Mouse (Mus musculus) thymus, adult 2 months (tissue): ENCODE results near the gene Sik3. TPM values are rescaled to one million over a fixed set of nuclear protein-coding genes. Genes with fewer than 3 reads are reported as not detected.

Source experiments
- DNase-seq: peaks from one replicate; pipeline ENCODE4 v3.0.0; 2021
- H3K27ac ChIP-seq: fragments of 200-500 bp; 2 replicates; pipeline ENCODE4 v1.5.1; 2012; ENCODE audit warnings: low read length, control low read depth; ENCODE audit not compliant: control insufficient read depth, insufficient read depth
- H3K27me3 ChIP-seq: fragments of 200-500 bp; 2 replicates; pipeline ENCODE4 v1.6.1; 2012; ENCODE audit warnings: mild to moderate bottlenecking, low read length, moderate library complexity, mixed read lengths; ENCODE audit not compliant: control insufficient read depth, insufficient read depth
- H3K36me3 ChIP-seq: fragments of 200-500 bp; 2 replicates; pipeline ENCODE4 v1.6.1; 2012; ENCODE audit warnings: mild to moderate bottlenecking, low read length, moderate library complexity; ENCODE audit not compliant: control insufficient read depth, insufficient read depth
- H3K4me1 ChIP-seq: fragments of 200-500 bp; replicated peaks from 2 replicates; pipeline ENCODE4 v1.6.1; 2012; ENCODE audit warnings: low read length; ENCODE audit not compliant: control insufficient read depth, insufficient read depth
- H3K4me3 ChIP-seq: fragments of 200-500 bp; 2 replicates; pipeline ENCODE4 v1.5.1; 2012; ENCODE audit warnings: mild to moderate bottlenecking, low read length, control low read depth, moderate library complexity; ENCODE audit not compliant: control insufficient read depth, insufficient read depth
- CTCF ChIP-seq: fragments of 200-500 bp; IDR thresholded peaks from 2 replicates; pipeline ENCODE4 v1.5.1; 2012; ENCODE audit warnings: mild to moderate bottlenecking, control low read depth, low read length, moderate library complexity, borderline replicate concordance; ENCODE audit not compliant: control insufficient read depth, poor library complexity, insufficient read depth; ENCODE audit errors: extremely low read depth
- POLR2A ChIP-seq: fragments of 200-500 bp; IDR thresholded peaks from 2 replicates; pipeline ENCODE4 v1.6.1; 2012; ENCODE audit warnings: mild to moderate bottlenecking, low read length, control low read depth, moderate library complexity; ENCODE audit not compliant: control insufficient read depth, poor library complexity, insufficient read depth; ENCODE audit errors: extremely low read depth
- WGBS: fragments of 180-500 bp; shearing (Covaris S2); methylation state at CpG from one replicate; pipeline ENCODE4 v1.1.7; 2018; 5-methylcytosine and 5-hydroxymethylcytosine counted together
- polyA plus RNA-seq: library from polyadenylated mRNA; depleted of rRNA; stranded (reverse); fragments of >200 nt; gene quantifications from 2 replicates; pipeline ENCODE4 v1.2.3, GENCODE M21; 2012

Gene Sik3
- polyA plus RNA-seq, 1 experiment: 29.4 TPM

DNA sequence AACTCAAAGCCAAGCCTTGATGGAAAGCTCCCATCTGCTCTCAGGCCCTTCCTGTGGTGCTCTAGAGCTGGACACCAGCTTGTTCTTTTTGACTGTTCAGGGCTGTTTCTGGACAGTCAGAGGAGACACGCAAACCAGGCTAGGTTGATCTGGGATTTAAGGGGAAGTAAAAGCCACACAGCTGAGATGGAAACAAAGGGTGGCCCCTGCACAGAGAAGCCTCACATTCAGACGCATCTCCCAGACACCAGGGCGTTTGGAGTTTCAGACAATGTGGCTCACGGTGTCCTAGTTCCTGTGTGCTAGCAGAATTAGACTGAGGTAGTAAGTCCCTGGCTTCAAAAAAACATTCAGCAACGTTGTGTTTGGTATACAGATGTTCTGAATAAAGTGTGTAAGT is 6.4 kb upstream of the Sik3 start:
- H3K27ac ChIP-seq: no peak overlapping the region
- 35% methylated on average over 5 of the region's 5 CpGs for WGBS
- peaks cover 3% of the 10 kb centered on the region; the same call in 1 of the 2 replicates for H3K4me1 ChIP-seq
- DNase-seq: no peak
- H3K36me3 ChIP-seq: no peaks in the 10 kb centered on the region
- TF ChIP-seq CTCF: no peak
- no peak for TF ChIP-seq POLR2A
- no peaks in the 10 kb centered on the region for H3K27me3 ChIP-seq
- no peak overlapping the region for H3K4me3 ChIP-seq

- Histone ChIP-seq H3K4me3 (no peak overlapping the region), H3K27ac (no peak overlapping the region), H3K4me1 (peaks cover 11% of the 10 kb centered on the region), H3K36me3 (no peaks in the 10 kb centered on the region), H3K27me3 (no peaks in the 10 kb centered on the region)
- no peak for TF ChIP-seq POLR2A
- TF ChIP-seq CTCF: no peak
- DNase-seq: no peak
- 49% methylated on average over 7 of the region's 7 CpGs for WGBS
Measured at GRCm38 (mm10) chr9:46008931-46009668, 3.5 kb upstream of the Sik3 start.

DNA sequence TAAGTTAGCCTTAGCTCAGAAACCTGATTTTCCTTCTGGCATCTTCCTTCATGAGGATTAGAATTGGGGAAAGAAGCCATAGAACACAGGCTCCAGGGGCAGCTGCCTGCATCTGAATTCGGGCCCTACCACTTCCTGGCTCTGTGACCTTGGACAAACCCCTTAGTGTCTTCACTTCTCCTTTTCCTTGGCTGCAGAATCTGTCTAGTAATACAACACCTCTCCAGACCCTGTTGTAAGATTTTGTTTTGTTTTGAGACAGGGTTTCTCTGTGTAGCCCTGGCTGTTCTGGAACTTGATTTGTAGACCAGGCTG is 3.0 kb upstream of the Sik3 start:
- TF ChIP-seq CTCF (no peak), POLR2A (no peak)
- DNase-seq: no peak
- WGBS: 14% methylated on average over 1 of the region's 1 CpGs
- Histone ChIP-seq H3K27me3 (no peaks in the 10 kb centered on the region), H3K4me3 (no peak overlapping the region), H3K4me1 (peaks cover 15% of the 10 kb centered on the region), H3K27ac (no peak overlapping the region), H3K36me3 (no peaks in the 10 kb centered on the region)

DNA sequence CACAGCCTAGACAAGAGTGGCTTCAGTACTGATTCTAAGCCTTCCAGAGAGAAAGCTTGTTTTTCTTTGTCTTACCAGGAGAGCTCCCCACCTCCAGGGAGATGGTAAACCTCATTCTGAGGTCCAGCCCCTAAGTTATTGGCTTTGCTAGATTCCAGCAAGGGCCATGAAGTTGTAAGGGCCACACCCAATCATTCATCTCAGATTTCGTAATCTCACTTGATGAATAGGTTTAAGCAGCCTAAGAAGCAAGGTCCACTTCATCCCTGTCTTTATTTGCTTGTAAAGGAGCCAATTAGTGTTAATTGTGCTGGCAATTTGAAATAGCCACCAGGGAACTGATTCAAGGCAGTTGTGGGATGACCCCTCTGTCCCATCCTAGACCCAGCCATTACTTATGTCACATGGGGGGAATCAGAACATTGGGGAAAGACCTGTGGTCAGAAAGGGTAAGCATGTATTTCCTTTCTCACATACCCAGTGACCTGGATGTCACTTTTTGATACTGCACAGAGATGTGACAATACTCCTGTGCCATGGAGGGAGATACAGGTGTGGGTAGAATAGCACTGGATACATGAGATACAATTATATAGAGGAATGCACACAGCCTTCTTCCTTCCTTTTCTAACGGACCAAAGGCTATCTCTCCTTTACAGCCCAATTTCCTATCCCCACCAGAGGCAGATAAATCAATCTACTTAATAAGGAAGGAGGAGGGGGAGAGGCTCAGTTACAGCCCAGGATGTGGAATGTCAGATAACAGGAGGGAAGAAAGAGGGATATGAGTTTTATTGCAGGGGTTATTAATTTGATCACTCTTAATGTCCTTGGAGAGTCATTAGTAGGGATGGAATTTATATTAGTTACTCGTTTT is 1.3 kb upstream of the Sik3 start:
- Histone ChIP-seq H3K27ac (no peak overlapping the region), H3K27me3 (no peaks in the 10 kb centered on the region), H3K36me3 (no peaks in the 10 kb centered on the region), H3K4me1 (peaks cover 19% of the 10 kb centered on the region), H3K4me3 (no peak overlapping the region)
- TF ChIP-seq POLR2A: no peak
- no peak for TF ChIP-seq CTCF
- WGBS: 68% methylated on average over 3 of the region's 3 CpGs
- DNase-seq: no peak

- peak; percentile 39 for DNase-seq
- H3K27ac ChIP-seq: no peak overlapping the region
- peak overlapping the region; percentile 64 for H3K4me3 ChIP-seq
- whole genome bisulfite sequencing: 1% methylated on average over 43 of the region's 46 CpGs
- H3K4me1 ChIP-seq: peaks cover 19% of the 10 kb centered on the region
- no peaks in the 10 kb centered on the region for H3K36me3 ChIP-seq
- H3K27me3 ChIP-seq: no peaks in the 10 kb centered on the region
- no peak for TF ChIP-seq CTCF
- TF ChIP-seq POLR2A: no peak
Measured at GRCm38 (mm10) chr9:46013009-46013586, 478 bp downstream of the Sik3 start.

DNA sequence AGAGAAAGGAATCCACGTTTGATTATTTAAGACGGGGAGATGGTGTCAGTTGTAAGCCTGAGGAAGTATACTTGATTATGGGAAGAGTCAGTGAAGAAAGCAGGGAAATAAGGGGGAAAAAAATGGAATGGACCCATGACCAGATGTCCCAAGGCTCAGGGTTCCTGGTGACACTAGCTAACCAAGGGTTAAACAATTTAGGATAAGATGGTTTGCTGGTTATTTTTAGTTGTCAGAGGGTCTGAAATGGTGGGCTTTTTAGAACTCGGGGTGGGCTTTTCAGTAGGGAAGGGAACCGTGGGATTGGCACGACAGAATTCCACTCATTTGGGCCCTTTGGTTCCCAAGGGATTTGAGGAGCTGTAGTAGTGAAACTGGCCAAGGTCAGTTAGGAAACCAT is 996 bp downstream of the Sik3 start:
- no peaks in the 10 kb centered on the region for H3K27me3 ChIP-seq
- DNase-seq: no peak
- WGBS: 6% methylated on average over 5 of the region's 5 CpGs
- H3K36me3 ChIP-seq: no peaks in the 10 kb centered on the region
- no peak overlapping the region for H3K27ac ChIP-seq
- H3K4me1 ChIP-seq: peaks cover 19% of the 10 kb centered on the region
- peak overlapping the region; percentile 64 for H3K4me3 ChIP-seq
- no peak for TF ChIP-seq CTCF
- no peak for TF ChIP-seq POLR2A
